Mouse (Mus musculus) urinary bladder, postnatal 36 days (tissue): ENCODE results near the gene Rps29.
A peak's percentile ranks its signal among the peaks of the same experiment; 100 is the strongest.
"Not testable (repeated sequence)": the region's sequence is repeated elsewhere in the genome, so short reads cannot be mapped to it uniquely, and the experiment has no call there.

Experiments
- DNase-seq, 2 experiments: peaks; one replicate each; pipeline ENCODE4 v3.0.0; 2022; ENCODE audit warnings: low spot score in 2 of 2, mixed read lengths in 1 of 2

Gene Rps29

DNA sequence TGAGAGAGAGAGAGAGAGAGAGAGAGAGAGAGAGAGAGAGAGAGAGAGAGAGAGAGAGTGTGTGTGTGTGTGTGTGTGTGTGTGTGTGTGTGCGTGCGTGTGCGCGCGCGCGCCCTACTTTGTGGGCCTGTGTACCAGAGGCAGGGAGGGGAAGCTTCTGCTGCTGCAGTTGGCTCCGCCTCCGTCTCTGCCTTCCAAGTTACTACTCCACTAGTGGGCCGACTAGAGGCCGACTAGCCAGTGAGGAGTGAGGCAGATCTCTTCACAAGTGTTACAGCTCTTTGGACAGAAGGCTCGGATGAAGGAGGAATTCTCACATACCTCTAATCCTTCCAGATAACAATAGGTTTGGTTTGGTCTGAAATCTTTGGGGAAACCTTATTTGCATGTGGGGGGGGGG is 20.4 kb upstream of the Rps29 start:
- no peak for DNase-seq

DNA sequence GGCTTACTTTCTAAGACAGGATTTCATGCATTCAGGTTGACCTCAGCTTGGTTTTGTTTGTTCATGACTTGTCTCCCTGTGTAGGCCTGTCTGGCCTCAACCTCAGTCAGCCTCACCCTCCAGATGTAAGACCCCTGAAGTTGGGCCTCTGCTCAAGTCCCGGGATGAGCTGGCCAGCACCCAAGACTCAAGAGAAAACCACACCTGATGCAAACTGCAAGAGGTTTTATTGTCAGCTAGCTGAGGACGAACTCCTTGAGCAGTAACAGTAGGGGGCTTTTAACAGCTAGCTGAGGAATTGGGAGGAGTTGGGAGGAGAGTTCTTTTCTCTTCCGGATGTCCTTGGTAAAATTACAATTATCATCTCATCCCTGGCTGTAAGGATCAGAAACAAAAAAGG is 18.5 kb upstream of the Rps29 start:
- no peak for DNase-seq

DNA sequence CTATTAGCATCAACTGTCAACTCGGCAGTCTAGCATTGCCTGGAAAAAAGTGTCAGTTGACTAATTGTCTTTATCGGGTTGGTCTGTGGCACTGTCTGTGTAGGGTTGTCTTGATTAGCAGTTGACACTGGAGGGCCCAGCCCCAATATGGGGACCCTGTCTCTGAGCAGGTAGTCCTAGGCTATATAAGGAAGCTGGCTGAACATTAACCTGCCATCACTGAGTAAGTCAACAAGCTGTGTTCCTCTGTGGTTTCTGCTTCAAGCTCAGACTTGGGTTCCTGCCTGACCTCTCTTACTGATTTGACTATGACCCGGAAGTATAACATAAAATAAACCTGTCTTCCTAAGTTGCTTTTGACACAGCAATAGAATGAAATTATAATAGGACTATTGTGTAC is 17.0 kb upstream of the Rps29 start:
- DNase-seq: no peak

DNA sequence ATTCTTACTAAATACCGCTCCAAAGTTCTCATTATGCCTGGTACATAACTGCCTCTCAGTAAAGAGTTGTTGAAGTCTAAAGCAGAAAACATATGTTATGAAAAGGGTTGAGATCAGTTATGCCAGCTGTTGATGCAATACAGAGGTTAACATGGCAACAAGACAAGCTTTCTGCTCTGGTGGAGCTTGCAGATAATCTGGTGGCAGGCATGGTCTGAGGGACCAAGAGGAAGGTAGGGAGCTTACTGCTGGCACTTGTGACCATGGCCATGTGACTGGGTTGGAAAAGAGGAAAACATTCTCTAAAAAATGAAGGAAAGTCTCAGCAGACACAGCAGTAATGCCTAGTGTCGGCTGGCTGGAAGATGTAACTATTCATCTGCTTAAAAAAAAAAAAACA is 12.3 kb upstream of the Rps29 start:
- no peak for DNase-seq

DNA sequence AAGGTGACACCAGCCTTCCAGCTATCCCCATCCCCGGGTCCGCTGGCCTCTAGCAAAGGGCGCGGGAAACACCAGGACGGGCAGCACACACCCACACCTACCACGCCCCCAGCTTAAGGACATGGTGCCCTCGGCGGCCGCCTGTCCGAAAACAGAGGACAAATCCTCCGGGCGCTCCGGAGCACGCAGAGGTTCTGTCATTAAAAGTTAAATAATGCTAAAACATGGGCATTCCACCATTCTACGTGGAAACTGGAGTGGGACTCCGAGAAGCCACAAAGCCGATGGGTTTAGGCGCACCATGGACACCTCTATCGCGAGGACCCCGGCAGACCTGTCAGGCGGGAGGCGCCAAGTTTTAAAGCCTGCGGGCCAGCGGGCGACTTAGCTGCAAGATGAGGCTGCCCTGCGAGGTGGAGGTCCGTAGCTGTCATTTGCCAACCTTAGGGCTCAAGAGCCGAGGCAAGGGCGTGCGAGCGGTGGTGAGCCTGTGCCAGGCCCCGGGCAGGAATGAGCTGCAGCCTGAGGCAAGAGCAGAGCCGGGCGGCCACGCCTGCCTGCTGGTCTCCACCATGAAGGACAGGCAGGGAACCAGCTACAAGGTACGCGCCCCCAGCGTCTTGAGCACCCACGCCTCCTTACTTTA is 9.6 kb upstream of the Rps29 start, which contains the start of gene Lrr1:
Gene Lrr1 (plus strand): TSS at position 354 of the 646 bp plus-strand sequence.
- peak; percentile 84 to 86 for DNase-seq

DNA sequence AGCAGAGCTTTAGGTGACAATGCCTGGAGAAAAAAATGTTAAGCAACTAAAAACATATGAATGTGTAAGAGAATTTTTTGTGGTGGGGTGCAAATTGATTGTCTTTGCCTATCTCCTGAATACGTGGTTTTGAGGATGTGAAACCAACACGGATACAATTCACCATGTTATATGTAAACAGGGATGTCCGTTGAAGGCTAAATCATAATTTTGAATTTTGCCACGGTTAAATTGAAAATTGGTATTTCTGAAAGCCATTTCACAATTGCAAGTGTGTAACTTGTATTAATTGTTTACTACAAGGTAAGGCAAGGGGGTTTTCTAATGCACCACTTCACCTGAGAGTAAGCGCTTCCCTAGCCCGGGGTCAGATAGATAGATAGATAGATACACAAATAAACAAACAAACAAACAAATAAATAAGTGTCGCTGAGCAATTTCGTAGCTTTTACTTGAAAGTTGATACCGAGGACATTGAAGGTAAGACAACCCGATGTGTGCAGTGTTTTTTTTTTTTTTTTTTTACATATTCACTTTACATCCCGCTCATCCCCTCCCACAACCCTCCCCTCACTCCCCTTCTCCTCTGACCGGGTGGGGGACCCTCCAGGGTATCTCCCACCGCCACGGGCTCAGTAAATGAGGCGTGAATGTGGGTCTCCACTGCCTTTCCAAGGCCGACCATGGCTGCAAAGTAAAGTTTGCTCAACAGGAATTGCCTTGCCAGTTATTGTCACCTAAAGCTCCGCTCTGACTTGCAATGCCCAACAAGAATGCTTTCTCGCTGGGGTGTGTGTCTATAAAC is 8.9 kb upstream of the Rps29 start:
- DNase-seq: no peak

DNA sequence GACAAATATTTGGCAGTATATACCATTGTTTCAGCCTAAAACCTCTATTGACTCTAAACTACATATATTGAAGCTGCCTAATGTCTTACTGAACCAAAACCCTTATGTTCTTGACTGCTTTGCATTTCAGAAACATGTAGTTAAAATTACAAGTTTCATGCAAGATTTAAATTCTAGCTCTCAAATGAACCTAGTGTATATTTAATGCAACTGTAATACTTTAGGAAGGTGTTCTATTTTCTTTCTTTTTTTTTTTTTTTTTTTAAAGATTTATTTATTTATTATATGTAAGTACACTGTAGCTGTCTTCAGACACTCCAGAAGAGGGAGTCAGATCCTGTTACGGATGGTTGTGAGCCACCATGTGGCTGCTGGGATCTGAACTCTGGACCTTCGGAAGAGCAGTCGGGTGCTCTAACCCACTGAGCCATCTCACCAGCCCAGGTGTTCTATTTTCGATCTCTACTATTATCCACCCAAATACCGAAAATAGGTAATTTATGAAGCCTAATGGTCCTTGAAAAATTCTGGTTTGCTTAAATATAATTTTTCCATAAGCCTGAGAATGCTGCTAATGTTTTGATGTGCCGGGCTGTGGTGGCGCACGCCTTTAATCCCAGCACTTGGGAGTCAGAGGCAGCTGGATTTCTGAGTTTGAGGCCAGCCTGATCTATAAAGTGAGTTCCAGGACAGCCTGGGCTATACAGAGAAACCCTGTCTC is 8.0 kb upstream of the Rps29 start:
- not testable (repeated sequence) for DNase-seq

DNA sequence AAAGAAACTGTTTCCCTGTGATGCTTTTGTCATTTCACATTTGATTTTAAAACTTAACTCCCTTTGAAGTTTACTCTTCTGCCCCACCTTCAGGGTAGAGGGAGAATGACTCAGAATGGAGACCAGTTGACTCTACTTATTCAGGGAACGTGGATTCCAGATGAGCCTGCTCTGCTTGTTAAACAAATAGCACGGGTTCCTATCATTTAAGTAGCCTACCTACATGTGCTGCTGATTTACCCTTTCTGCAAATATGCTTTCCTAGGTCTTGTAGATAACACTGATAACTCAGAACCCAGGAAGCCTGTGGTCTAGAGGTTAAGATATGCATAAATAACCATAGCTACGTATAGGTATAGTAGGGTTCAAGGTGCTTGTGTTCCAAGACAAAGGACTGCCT is 5.9 kb upstream of the Rps29 start:
- no peak for DNase-seq

DNA sequence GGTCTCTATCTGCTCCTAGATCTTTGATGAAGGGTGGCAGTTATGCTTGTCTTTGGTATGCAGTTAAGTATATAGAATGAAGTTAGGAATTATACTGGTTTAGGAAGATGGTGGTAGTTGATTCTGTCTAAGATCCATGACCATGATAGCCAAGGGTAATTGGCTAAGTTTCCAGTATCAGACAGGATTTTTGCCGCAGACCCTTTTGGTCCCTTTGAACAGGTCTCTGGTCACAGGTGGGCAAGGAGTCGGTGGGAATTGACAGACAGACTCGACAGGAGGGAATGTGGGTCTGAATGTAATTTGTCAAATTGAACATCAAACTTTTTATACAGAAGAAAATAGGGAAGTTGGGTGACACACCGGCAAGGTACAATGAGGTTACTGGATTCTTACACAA is 4.6 kb upstream of the Rps29 start:
- DNase-seq: not testable (repeated sequence)

DNA sequence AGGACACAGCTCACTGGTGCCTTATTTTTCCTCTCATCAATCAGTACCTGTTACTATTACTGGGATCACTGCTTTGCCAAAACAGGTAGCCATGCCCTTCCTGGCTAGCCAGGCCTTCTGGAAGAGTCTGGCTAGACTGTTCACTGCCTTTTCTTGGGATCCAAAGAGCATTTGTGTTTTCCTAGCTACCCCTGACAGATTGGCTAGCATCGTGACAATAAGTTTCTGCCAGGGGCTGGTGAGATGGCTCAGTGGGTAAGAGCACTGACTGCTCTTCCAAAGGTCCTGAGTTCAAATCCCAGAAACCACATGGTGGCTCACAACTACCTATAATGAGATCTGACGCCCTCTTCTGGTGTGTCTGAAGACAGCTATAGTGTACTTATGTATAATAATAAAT is 1.7 kb upstream of the Rps29 start:
- DNase-seq: not testable (repeated sequence)

DNA sequence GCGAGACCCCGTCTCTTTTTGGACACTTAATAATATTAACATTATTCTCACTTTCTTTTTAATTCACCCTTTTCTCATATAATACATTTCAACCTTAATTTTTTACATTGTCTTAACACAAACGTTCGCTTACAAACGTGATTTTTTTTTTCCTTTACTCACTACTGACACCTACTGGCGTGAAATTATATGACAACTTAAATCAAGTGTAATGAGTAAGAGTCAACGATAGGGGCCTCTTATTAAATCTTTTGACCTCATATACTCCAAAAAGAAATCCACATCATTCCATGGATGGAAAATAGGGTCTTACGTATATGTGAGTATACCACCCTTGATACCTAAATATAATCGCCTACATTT is 573 bp upstream of the Rps29 start:
- DNase-seq: no peak

DNA sequence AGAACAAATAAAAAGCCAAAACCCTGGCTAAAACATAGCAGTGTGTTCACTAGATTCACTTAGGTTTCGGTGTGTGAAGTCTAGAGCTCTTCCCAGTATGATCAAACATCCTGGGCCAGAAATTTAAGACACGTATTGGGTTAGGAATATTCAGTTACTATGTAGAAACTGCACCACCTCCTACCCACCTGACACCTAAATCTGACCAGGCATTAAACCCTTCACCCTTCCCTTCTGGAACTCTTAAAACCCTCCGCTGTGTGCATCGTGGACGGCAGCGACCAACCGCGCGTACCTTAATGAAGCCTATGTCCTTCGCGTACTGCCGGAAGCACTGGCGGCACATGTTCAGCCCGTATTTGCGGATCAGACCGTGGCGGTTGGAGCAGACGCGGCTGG is 621 bp downstream of the Rps29 start:
- DNase-seq: no peak

DNA sequence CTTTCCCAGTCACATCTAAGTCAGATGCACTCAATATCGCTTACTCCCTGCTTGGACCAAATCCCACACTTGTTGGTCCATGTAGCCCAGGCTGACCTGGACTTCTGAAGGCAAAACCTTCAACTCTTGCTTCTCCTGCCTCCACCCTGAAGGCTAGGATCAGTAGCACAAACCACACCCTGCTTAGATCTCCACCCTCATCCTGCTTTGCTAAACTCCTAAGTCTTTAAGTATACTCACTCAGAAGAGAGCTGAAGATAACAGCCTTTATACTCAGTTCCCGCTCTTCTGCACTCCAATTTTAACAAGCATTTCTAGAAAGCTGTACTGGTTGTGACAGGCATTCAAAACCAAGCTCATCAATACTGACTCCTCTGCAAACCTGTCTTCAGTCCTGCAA is 1.9 kb downstream of the Rps29 start:
- no peak for DNase-seq

DNA sequence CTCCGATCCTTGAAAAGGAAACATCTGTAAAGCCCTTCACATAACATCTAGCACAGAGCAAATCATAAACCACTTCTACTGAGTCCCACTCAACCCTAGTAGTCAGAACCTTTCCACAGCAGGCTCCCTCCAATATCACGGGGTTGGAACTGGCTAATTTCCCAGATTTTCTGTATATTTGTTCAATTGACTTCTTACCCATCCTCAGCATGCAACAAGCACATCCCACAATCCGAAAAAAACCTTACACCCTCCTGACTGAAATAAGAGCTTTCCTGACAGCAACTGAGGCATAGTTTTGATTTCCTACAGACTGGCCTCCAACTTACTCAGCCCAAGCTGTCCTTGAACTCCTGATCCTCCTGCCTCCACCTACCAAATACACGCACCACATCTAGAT is 2.5 kb downstream of the Rps29 start:
- no peak for DNase-seq

DNA sequence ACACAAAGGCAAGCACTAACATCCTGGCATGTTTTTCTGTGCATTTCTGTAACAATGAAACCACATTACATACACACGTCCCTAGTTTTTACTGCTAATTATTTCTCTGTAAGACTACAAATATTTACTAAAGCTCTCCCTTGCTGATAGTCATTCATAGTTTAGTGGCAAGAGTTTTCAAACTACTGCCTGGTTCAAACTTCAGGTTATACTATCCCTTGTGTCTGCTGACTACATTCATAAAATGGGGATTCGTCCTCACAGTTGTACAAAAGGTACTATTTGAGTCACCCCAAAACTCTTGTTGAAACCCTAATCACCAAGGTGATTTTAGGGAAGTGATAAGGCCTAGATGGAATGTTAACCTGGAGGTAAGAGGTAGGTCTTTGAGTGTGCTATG is 3.1 kb downstream of the Rps29 start:
- DNase-seq: no peak

DNA sequence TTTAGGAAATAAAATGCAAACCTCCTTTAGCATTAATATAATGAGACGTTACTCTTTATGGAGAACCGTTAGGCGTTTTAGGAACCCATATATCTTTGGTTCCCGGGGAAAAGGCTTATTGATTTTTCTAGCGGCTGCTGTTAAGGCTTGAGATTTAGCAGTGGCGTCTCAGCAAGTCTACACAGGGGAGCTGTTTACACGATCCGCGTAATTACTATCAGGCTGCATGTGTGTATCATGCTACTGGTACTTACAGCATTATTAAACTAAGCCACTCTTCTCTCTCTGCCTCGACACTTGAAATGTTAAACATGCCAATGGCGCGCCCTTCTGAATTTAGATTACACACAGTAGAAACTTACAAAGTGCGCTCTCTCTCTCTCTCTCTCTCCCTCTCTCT is 8.9 kb downstream of the Rps29 start:
- DNase-seq: no peak

DNA sequence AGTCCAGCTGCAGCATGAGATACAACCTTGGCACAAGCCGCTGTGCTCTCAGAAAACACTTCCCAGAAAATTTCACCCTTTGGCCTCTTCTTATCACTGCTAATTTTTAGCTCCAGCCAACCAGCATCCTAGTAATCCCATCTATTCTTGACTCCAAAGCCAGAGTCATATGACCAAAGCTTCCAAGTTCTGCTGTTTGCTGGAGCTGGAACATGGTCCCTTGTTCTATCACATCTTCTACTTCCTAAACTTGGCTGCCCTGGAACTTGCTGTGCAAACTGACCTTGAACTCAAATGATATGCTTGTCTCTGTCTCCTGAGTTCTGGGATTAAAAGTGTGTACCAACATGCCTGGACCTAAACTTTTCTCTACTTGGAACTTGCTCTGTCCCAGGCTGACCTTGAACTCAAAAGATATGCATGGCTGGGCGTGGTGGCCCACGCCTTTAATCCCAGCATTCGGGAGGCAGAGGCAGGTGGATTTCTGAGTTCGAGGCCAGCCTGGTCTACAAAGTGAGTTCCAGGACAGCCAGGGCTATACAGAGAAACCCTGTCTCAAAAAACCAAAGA is 11.7 kb downstream of the Rps29 start:
- DNase-seq: no peak

DNA sequence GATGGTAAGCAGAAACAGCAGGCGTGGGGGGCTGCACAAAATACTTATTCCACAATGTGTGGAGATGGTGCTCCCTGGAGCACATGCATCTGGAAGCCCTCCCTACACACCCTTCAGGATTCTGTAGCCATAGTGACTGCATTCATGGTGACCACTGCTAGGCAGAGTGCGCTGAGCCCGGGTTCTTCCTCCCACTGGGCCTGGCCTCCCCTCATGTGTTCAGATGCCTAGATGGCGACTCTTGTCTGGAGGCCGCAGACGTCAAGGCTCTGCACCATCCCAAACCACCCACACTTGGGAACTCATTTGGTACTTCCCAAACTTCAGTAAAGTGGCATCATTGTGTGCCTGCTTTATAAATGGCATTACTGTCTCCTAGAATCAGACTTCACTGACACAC is 15.5 kb downstream of the Rps29 start:
- no peak for DNase-seq

DNA sequence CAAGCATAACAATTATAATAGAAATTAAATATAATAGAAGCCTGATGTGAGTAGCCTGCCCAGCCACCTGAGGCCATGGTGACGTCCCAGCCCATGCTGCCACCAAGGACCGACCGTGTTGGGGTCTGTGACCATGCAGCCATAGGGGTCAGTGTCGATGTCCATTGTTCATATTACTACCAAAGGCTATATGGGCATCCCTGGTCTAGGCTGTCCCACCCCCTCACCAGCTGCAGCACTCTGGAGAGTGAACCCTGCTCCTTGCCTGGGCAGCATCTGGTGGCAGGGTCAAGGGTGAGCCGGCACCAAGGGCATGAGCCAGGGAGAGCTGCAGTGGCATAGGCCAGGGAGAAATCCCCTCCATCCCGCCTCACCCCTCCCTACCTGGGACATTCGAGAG is 19.1 kb downstream of the Rps29 start:
- DNase-seq: no peak

DNA sequence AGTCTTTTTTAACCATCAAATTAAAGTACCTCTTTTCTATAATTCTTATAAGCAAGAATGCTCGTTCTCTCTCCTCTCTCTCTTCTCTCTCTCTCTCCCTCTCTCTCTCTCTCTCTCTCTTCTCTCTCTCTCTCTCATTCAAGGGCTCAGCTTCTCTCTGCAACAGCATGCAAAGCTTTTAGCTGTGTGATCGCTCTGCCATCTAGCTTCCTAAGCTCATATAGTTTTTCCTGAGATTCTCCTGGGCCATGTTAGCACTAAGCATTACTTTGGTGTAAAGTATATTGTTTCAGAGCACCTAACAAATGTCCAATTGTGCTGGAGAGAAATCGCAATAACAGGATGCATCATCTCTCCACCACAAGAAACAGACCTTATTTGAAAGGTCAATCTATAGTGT is 19.8 kb downstream of the Rps29 start:
- DNase-seq: no peak

DNA sequence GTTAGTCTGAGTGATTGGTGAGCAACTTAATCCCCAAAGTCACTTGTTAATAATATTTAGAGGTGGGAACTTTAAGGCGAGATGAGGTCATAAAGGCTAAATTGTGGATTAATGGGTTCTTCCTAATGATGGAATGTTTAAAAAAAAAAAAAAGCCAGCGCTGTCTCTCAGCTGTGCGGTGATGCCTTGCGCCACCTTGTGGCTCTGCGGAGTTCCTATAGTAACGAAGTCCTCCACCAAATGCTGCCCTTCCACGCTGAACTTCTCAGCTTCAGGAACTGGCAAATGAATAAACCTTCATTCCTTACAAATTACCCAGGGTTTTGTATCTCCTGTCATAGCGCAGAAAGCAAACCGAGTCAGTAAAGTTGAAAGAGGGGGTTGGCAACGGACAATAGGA is 27.0 kb downstream of the Rps29 start:
- peak in 1 of 2 experiments; percentile 18 for DNase-seq

DNA sequence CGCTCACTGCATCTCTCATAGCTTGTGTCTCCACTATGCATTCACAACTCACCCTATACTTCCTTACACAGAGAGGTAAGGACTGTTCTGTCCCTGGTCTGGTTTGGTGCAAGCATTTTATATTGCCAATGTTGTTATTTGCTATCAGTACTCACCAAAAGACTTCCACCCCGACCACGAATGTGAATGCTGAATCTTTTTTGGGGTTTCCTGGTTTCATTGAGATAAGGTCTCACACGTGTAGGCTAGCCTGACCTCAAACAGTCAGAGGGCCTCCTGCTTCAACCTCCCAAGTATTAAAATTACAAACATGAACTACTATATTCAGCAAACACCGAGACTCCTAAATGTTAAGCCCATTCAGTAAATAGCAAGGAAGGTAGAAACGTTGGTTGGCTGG is 27.7 kb downstream of the Rps29 start:
- no peak for DNase-seq

DNA sequence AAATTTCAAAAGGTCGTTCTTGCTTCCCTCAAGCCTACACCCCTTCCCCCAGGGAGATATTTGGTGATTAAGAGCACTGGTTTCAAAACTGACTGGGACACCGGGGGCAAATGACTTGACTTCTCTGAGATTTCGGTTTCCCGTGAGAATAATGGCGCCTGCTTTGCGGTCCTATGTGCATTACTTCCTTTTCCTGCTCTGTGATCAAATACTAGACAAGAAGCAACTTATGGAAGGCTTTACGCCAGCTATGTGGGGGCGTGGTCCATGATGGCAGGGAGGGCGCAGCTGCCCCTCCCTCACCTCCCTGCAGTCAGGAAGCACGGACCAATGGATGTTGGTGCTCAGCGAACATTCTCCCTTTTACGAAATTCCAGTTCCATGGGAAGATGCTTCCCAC is 28.5 kb downstream of the Rps29 start:
- no peak for DNase-seq
